Mouse (Mus musculus) E14TG2a.4 (cell line): ENCODE data around the gene Camk2b.
A peak's percentile ranks its signal among the peaks of the same experiment; 100 is the strongest.
"Not testable (repeated sequence)": the region's sequence is repeated elsewhere in the genome, so short reads cannot be mapped to it uniquely, and the experiment has no call there.

ENCODE experiments used
- H3K27me3 ChIP-seq: 2 replicates; pipeline ENCODE4 v1.6.1; 2014; ENCODE audit warnings: low read length, control low read depth; ENCODE audit not compliant: insufficient read depth
- H3K36me3 ChIP-seq: 2 replicates; pipeline ENCODE4 v1.6.1; 2014; ENCODE audit warnings: low read length, control low read depth; ENCODE audit not compliant: insufficient read depth
- H3K4me1 ChIP-seq: replicated peaks from 2 replicates; pipeline ENCODE4 v1.6.1; 2014; ENCODE audit warnings: low read depth, low read length, control low read depth
- H3K4me3 ChIP-seq: replicated peaks from 2 replicates; pipeline ENCODE4 v1.5.1; 2014; ENCODE audit warnings: mild to moderate bottlenecking, low read length
- H3K9me3 ChIP-seq: 2 replicates; pipeline ENCODE4 v1.6.1; 2014; ENCODE audit warnings: low read length, control low read depth
- CTCF ChIP-seq: conservative IDR thresholded peaks from 2 replicates; pipeline ENCODE4 v1.5.1; 2014; ENCODE audit warnings: low read length
- NANOG ChIP-seq: IDR thresholded peaks from 2 replicates; pipeline ENCODE4 v1.6.1; 2014; ENCODE audit warnings: borderline replicate concordance, low read length, mixed read lengths
- POU5F1 ChIP-seq: IDR thresholded peaks from 2 replicates; pipeline ENCODE4 v1.6.1; 2014; ENCODE audit warnings: low read length, borderline replicate concordance

Gene Camk2b

GRCm38 (mm10) chr11:5931947-5932346 is 134.2 kb downstream of the Camk2b start:
- H3K36me3 ChIP-seq, H3K4me1 ChIP-seq, H3K4me3 ChIP-seq, H3K27me3 ChIP-seq: not testable (repeated sequence)
- peak; percentile 6; the same call in 1 of the 2 replicates for TF ChIP-seq CTCF
- peaks cover 75% of the 10 kb centered on the region for H3K9me3 ChIP-seq

GRCm38 (mm10) chr11:5930578-5930977 is 135.6 kb downstream of the Camk2b start:
- Histone ChIP-seq H3K27me3 (no peaks in the 10 kb centered on the region), H3K36me3 (no peaks in the 10 kb centered on the region; the same call in 1 of the 2 replicates), H3K4me1 (no peaks in the 10 kb centered on the region), H3K4me3 (no peak overlapping the region), H3K9me3 (peaks cover 64% of the 10 kb centered on the region)
- TF ChIP-seq CTCF (no peak), POU5F1 (no peak), NANOG (no peak)

- peaks cover 9% of the 10 kb centered on the region for H3K4me1 ChIP-seq
- TF ChIP-seq CTCF (no peak), NANOG (no peak), POU5F1 (no peak)
- H3K9me3 ChIP-seq, result peaks cover 30% of the 10 kb centered on the region
- no peak overlapping the region for H3K4me3 ChIP-seq
- H3K27me3 ChIP-seq, result no peaks in the 10 kb centered on the region
- H3K36me3 ChIP-seq, result no peaks in the 10 kb centered on the region
Measured at GRCm38 (mm10) chr11:5926696-5927220, 139.4 kb downstream of the Camk2b start.

- Histone ChIP-seq H3K36me3 (no peaks in the 10 kb centered on the region), H3K9me3 (peaks cover 14% of the 10 kb centered on the region), H3K4me3 (no peak overlapping the region), H3K4me1 (peaks cover 18% of the 10 kb centered on the region), H3K27me3 (no peaks in the 10 kb centered on the region)
- TF ChIP-seq NANOG (no peak), POU5F1 (no peak), CTCF (no peak)
Measured at GRCm38 (mm10) chr11:5924699-5925098, 141.5 kb downstream of the Camk2b start.

- Histone ChIP-seq H3K4me1 (peaks cover 26% of the 10 kb centered on the region), H3K36me3 (no peaks in the 10 kb centered on the region), H3K9me3 (no peaks in the 10 kb centered on the region), H3K27me3 (peaks cover 7% of the 10 kb centered on the region; the same call in 1 of the 2 replicates), H3K4me3 (no peak overlapping the region)
- TF ChIP-seq CTCF (no peak), NANOG (no peak), POU5F1 (no peak)
Measured at GRCm38 (mm10) chr11:5920323-5920960, 145.7 kb downstream of the Camk2b start.
